Mouse (Mus musculus): ENCODE measurements around the gene Muc20.

DNA sequence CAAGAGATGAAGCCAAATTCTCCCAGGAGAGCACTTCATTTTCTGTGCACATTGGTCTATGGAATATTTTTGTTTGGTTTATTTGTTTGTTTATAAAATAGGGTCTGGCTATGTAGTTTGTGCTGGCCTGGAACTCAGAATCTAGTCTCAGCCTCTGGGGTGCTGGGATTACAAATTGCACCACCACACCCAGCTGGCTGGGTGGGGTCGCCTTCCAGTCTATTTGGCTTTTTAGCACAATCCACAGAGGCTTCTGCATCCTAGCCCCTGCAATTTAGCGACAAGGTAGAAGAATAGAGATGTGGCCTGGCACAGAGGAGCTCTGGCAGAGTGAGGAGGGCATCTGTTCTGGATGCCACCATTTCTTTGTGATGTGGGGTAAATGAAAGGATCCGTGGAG, 16.5 kb upstream of the Muc20 start:
- TF ChIP-seq CTCF (IDR thresholded peaks at IDR 0.05; ENCODE audit: borderline replicate concordance, control insufficient read depth, extremely low read depth, insufficient read depth, low read length, poor library complexity) (no peak), POLR2A (IDR thresholded peaks at IDR 0.05; ENCODE audit: control insufficient read depth, extremely low read depth, insufficient read depth, low read length, poor library complexity) (no peak)
